Mouse (Mus musculus): ENCODE data around the gene Rftn1.

The Rftn1 gene

DNA sequence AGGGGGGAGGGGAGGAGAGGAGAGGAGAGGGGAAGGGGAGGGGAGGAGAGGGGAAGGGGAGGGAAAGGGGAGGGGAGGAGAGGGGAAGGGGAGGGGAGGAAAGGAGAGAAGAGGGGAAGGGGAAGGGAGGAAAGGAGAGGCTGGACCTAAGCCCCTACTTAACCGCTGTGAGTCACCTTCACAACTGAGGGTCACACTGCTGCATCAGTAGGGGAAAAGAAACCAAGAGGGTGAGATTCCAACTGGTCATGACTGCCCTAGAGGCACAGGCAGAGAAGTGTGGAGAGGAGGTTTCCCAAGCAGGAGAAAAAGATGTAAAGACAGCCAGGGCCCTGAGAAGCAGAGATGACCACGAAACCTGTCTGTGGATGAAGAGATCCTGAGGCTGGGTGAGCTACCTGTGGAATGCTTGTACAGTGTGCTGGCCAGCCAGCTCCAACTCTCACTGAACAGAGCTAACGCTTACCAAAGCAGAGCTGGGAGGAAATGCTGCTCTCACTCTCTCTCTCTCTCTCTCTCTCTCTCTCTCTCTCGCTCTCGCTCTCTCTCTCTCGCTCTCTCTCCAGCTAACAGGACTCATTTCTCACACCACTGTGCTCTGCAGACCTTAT is 19.4 kb downstream of the Rftn1 start:
- DNase-seq (ENCODE audit: low spot score in 2 of 2) = no peak

DNA sequence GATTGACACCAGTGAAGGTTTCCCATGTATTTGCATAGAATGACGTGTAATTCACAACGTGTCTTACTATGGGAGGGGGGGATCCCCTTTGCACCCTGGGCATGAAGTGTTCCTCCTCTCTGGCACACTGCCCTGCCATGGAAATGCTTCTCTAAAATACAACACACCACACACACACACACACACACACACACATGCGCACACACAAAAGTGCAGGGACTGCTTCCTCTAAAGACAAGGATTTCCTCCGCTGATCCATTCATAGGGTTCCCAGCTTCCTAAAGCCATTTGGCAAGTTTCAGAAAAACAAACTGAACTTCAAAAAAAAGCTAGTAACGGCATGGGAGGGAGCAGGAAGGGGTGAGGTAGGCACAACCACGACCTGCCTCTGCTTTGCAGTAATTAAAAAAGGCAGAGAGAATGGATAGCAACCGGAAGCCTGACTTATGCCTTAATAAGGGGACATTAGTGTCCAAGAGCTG is 20.5 kb downstream of the Rftn1 start:
- peak in 1 of 2 experiments; percentile 30 for DNase-seq (ENCODE audit: low spot score in 2 of 2)

DNA sequence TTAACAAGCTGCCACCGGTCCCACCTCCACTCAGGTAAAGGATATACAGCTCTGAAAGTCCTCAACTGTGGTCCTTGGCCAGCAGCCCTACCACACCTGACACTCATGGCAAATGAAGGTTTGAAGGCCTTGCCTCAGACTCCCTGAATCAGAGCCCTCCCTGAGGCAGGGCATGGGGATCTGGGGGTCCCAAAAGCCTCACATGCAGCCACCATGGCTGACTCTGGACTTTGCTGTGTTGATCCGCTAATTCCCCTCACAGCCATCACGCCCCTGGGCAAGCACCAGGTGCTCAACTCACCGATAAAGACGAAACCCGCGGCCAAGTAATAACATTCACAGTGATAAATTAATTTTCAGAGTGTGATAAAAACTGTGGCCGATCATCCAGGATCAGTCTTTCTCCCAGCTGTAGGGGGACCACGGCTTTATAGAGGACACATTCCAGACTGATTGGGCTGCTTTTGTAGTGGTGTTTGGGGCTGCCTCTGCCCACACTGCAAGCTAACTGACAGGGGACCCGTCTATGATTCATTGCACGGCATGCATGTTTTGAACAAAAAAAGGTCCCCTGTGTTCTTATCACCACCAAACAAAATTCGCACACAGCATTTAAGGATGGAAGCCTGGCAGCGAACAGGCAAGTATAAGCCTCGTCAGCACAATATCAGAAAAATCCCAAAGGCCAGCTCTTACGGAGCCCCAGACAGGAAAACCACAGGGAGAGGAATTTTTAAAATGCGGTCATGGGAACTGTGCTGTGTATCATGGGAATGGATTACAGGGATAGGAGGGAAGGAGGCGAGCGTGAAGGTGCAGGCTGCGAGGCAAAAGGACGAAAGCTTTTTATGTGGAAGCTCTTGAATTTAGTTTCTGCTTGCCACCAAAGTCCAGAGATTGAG is 29.3 kb downstream of the Rftn1 start:
- DNase-seq (ENCODE audit: low spot score in 2 of 2) = no peak

DNA sequence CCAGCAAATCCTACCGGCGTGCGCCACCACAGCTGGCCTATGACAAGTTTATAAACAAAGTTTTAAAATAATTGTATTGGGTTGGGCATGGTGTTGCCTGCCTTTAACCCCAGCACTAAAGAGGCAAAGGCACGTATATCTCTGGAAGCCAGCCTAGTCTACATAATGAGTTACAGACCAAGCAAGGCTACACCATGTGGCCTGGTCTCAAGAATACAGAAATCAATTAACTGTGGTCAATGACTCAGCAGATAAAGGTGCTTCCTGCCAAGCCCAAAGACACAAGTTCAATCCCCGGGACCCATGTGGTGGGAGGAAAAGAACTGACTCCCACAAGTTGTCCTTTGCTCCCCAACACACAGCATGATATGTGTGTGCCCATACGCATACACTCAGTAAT is 30.1 kb downstream of the Rftn1 start:
- DNase-seq (ENCODE audit: low spot score in 2 of 2) = no peak

DNA sequence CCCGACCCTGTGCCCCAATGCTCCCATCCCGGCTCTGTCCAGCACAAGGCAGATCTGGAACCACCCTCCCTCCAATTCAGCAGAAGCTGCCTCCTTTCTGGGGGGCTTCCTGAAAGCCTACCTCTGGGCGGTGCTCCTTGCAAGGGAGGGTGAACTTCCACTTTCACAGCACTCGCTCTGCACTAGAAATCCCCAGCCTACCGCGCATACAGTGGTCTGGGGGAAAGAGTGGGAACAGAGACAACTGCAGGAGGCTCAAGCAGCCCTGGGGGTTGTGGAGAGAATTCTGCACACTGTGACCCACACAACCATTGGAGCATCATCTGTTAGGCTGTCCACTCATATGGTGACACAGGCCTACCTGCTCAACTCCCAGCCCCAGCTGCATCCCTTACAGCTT is 30.7 kb downstream of the Rftn1 start:
- DNase-seq (ENCODE audit: low spot score in 2 of 2) = no peak

DNA sequence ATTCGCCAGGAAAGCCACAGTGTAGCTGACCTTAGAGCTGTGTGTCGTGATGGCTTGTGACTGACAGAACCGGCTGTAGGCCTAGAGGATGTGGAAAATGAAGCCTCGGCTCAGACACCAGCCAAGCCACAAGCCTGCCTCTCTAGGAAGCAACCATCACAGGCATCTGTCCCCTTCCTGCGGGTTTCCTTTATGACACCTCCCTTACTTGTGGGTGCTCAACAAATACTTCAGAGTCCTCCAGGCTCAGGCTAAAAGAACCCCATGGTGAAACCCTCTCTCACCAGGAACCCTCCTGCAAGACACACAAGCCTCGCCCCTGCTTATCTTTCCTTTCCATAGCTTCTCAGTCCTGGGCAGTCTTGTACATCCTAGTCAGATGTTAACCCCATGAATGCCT is 31.9 kb downstream of the Rftn1 start:
- DNase-seq (ENCODE audit: low spot score in 2 of 2) = no peak

DNA sequence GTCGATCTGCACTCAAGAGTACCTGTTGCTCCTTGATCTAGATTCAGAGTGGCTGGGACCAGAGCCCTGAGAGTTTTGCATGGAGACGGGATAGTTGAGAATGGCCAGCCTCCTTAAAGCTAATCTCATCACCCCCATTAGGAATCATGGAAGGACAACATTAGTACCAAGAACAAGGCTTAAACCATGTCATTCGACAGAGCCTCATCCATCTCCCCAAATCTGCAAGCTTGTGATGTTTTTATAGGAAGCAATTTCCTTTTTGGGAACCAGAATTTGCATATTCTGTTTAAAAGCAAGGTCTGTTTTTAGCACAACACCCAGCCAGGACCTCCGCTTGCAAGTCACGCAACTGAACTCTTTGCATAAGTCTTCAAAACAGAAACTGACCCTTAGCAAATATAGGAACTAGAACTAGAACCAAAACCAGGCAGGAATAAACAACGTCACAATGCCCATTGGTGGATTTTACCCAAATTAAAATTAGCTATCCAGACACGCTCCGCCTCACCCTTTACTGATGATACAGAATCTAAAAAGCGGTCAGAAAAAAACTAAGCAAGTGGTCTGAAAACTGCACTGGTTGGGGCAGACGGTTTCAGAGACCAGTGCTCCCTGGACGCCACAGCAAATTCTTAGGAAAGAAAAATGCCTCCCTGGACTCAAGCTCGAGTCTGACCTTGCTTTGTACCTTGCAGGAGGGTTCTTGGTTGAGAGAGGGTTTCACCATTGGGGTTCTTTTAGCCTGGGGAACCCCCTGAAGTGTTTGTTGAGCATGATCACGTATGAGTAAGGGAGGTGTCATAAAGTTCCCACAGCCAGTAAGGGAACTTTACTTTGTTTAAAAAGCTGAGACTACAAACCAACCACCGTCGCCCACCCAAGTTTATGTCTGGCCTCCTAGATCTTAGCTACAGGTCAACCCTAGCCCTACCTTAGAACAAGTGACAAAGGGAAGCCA is 33.0 kb downstream of the Rftn1 start:
- no peak for DNase-seq (ENCODE audit: low spot score in 2 of 2)

DNA sequence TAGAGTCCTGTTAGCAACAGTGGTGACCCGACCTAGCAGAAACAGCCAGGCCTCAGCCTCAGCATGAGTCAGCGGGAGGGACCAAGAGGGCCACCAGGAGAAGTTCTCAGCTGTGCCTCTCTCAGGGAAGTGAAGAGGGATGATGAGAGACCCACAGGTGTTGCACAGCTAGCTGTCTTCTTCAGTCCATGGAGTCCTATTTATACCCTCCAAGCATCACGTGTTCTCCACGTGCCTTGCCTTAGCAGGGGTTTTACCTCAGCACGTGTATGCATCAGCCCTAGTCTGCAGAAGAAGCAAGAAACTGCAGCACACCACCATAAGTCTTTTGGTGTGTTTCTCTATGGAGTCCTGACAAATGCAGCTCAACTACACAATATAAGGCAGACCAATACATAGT is 38.4 kb downstream of the Rftn1 start:
- DNase-seq (ENCODE audit: low spot score in 2 of 2) = no peak

DNA sequence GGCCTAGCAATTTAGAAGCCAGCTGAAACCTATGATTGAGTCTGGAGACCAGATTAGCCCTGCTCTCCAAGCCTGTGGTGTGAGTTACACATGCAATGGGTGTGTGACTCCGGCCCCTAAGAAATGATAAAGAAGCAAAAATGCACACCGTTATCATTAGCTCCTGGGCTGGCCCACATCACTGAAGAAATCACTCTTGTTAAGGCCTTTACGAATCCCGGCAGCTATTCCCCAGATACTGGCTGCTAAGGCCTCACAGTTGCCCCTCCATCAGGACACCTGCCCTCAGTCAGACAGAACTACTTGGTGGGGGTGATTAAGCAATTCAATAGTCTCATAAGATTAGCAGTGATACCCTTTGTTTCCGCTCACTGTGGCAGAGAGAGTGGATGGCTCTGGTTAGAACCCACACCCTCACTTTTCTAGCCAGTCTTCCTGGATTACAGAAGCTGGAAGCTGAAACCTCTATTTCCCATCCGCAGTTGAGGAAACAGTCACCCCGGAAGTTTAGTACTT is 39.2 kb downstream of the Rftn1 start:
- no peak for DNase-seq (ENCODE audit: low spot score in 2 of 2)

DNA sequence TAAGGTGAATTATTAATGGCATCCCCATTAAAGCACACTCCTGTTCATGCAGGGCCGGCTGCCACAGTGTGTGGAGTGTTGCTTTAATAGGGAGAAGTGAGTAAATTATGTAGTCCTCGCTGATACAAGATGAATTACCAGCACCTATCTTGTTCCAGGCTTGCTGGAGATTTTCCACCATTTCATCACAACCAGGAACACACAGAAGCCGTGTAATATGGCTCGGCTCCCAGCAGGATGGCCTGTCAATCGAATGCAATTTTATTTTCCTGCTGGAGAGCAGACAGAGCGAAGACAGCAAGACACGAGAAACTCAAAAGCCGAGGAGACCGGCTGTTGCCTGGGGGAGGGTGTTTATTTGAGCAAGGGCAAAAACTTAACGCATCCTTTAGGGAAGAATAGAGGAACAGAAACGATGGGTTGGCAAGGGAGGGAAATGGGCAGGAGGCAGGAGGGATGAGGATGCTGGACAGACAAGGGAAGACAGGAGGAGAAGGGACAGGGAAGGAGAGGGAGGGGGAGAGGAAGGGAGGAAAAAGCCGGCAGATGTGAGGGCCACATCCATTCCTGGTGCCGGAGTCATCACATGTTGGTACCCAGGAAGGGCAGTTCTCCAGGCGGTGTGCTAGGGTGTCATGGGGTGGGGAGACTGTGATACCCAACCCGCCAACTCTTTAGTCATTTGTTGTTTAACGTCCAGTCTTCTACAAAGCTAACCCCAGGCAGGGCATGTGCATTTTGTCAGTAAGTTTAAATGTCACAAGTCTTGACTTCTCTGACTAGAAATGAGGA is 39.9 kb downstream of the Rftn1 start:
- peak in 1 of 2 experiments; percentile 34 for DNase-seq (ENCODE audit: low spot score in 2 of 2)

DNA sequence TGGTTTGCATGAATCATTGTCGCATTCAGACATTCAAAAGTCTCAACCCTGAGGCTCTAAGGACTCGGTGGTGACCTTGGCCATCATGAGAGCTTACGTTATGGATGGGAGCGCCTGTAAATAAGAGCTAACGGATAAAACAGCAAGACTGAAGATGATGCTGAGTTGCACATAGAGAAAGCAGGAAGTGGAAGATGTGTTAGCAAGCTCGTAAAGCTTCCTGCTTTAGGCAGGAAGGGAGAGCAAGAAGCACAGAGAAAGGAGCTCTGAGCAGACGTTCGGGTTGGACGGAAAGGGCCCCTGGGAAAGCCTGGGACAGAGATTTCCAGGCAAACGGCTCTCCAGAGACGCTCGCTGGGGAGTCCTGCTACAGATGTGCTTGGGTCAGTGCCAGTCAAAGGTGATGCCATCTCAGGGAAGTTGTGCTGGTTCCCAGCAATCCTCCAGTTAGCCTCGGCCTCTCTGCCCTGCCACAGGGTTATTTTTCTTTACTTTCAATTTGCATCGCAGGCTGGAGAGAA is 40.7 kb downstream of the Rftn1 start:
- DNase-seq (ENCODE audit: low spot score in 2 of 2) = no peak

DNA sequence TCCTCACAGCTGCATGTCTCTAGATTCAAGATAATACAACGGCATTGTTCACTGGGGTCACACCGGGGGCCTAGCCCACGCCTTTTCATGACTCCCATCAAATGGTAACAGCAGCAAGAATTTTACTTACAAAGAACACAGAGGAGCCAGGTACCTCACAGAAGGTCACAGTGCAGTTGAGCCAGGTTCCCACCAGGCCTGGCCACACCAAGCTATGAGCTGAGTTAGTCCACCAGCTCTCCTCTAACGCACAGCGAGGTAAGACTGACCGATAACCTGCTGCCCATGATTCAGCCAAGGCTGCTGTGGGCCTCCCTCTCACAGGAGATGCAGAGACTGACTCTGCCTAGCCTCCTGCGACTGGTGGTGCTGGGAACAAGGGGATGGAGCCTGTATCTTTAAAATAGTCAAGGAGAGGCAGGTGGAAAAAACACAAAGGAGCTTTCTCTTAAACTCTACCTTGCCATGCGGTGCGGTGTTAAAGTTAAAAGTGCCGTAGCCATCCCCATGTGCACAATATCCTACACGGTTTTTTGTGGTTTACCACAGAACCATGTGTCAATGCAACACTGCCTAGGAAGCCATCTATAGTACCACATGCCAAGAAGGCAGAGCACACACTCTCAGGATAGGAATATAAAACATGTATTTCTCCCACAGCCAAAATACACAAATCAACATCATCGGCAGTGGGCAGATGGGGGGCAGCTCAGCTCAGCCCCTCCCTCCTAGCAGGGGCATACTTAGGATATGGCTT is 42.5 kb downstream of the Rftn1 start:
- no peak for DNase-seq (ENCODE audit: low spot score in 2 of 2)

DNA sequence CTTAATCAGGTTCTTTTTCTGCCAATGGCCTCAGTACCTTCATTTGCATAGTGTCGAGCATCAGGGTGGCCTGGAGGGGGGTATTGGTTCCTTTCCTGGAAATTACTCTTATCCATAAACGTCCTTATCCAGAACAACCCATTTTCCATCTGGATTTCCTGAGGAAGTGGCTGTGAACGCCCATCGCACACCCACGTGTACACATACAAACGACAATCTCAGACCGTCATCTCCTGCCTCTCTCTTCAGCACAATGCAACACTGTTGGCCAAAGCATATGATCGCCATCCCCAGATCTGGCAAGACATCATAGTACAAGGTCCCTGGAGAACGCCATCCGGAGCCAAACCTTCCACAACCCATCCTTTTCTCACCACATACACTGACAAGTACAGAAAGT is 47.1 kb downstream of the Rftn1 start:
- DNase-seq (ENCODE audit: low spot score in 2 of 2) = no peak

DNA sequence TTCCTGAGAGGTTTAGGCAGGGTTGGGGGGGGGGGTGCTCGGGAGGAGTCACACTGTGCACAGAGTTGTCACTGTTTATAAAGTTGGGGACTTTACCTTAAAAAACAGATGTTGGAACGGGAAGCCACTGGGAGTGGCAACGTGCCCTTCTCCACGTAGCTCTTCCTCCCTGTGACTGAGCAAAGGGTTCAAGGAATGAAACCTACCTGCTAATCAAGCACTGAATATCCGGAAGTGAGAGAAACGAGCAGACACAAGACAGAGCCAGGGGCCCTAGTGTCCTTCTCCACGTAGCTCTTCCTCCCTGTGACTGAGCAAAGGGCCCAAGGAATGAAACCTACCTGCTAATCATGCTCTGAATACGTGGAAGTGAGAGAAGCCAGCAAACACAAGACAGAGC is 47.9 kb downstream of the Rftn1 start:
- DNase-seq (ENCODE audit: low spot score in 2 of 2) = no peak

DNA sequence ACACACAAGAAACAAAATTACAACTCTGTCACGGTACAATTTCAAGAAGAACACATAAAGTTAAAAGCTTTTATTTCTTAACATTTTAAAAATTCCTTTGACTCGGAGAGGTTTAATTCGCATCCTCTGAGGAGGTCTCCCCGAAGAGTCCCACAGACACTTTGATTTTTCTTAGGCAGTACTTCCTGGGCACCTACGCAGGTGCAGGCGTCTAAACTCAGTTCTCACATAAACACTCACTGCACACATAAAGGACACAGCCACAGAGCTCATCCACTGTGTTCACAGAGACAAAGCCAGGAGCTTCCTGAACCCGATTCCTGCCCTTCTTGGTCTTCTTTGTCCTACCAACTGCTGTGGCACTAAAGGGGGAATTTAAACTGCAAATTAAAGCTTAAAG is 48.3 kb downstream of the Rftn1 start:
- DNase-seq (ENCODE audit: low spot score in 2 of 2) = no peak

DNA sequence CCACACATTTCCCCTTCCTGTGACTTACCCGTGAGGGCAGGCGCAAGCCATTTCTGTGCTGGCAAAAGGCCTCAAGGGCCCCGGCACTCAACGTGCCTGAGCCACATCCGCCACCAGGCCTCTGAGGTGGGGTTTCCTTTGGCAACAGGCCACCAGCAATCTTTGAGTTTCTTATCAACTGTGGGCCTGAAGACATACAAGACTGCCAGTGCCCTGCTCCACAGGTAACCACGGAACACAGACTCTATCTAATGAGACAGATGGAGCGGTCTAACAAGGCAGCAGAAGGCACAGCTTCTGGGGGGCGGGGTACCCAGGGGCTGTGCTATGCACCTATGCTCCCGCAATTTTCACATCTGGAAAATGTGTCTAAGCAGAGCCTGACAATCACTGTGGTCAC is 54.4 kb downstream of the Rftn1 start:
- DNase-seq (ENCODE audit: low spot score in 2 of 2) = peak in 1 of 2 experiments; percentile 24

DNA sequence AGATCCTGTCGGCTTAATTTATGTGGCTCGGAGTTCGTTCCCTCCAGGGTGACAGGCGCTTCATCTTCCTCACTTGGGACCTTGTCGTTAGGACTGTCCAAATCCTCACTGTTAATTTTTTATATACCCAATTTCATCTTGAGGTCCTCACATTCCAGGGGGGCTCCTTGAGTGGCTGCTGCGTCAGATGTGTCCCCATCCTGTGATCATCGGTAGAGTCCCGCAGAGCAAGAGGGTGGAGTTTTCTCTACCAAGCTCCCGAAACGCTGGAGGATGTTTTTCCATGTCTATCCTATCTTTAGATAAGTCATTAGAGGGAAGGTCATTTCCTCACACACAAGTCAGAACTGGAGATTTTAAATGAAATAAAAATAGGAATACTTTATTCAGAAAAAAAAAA is 55.0 kb downstream of the Rftn1 start:
- no peak for DNase-seq (ENCODE audit: low spot score in 2 of 2)

DNA sequence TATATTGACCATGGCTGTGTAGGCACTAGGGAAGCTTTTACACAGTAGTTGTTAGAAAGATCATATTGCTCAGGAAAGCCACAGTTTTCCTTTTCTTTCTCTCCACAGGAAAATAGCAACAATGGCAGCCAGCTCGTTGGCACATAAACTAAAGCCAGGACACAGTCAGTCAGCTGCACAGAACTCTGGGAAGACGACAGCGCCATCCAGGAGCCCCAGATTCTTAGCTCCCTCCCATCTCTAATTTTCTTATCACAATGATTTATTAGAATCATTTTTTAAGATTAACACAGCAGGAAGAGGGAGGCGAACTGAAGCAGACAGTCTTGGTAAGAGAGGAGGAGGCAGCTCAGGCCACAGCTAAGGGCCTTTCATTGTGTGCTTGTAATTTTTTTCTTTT is 58.8 kb downstream of the Rftn1 start:
- DNase-seq (ENCODE audit: low spot score in 2 of 2) = no peak

DNA sequence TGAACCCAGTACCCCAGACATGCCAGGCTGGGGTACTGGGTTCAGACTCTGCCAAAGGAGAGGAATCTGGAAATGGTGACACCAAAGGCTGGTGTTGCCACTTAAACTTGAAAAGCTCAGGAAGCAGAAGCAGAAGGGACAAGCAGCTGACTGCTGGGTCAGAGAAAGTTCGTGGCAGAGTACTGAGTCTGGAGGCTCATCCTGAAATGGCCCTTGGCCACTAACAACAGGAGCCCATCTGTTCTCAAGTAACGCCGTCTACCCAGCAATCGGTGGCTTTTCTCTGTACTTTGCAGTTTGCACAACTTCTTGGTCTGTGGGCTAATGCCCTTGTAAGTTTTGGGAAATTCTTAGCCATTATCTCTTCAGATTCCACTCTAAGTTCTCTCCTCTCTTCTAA is 60.1 kb downstream of the Rftn1 start:
- no peak for DNase-seq (ENCODE audit: low spot score in 2 of 2)

DNA sequence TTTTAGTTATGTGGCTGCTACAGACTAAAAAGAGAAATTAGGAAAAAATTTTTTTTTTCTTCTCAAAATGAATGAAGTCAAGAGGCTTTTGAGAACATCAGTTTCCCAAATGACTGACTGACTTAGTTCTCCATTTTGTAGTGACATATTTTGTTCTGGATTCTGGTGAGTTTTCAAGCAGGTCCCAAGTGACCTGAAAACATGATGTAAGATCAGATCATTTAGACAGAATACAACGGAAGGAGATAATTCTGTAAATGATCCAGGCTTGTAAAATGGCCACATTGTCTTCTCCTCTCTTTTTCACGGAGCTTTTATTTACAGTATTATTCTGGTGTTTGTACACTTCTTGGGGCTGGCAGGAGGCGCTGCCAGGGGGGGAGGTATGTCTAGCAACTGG is 62.1 kb downstream of the Rftn1 start:
- no peak for DNase-seq (ENCODE audit: low spot score in 2 of 2)

Measured in urinary bladder, postnatal 36 days (tissue).